Mouse (Mus musculus) kidney, adult 2 months (tissue): Measurements from ENCODE around the gene Slc2a1. TPM values are rescaled to one million over a fixed set of nuclear protein-coding genes. Genes with fewer than 3 reads are reported as not detected.

Source experiments
- DNase-seq: peaks from one replicate; pipeline ENCODE4 v3.0.0; 2021
- H3K27ac ChIP-seq: fragments of 200-500 bp; 2 replicates; pipeline ENCODE4 v1.5.1; 2012; ENCODE audit warnings: low read depth, low read length, control low read depth, inconsistent platforms; ENCODE audit not compliant: insufficient read depth
- H3K27me3 ChIP-seq: fragments of 200-500 bp; replicated peaks from 2 replicates; pipeline ENCODE4 v1.6.1; 2012; ENCODE audit warnings: mild to moderate bottlenecking, moderate library complexity, low read length, inconsistent platforms; ENCODE audit not compliant: control insufficient read depth, insufficient read depth
- H3K36me3 ChIP-seq: fragments of 200-500 bp; 2 replicates; pipeline ENCODE4 v1.6.1; 2012; ENCODE audit warnings: mild to moderate bottlenecking, moderate library complexity, low read length, inconsistent platforms; ENCODE audit not compliant: control insufficient read depth, insufficient read depth
- H3K4me1 ChIP-seq: fragments of 200-500 bp; 2 replicates; pipeline ENCODE4 v1.6.1; 2011; ENCODE audit warnings: low read length; ENCODE audit not compliant: control insufficient read depth, insufficient read depth
- H3K4me3 ChIP-seq: fragments of 200-500 bp; 2 replicates; pipeline ENCODE4 v1.5.1; 2011; ENCODE audit warnings: mild to moderate bottlenecking, low read depth, low read length, control low read depth; ENCODE audit not compliant: insufficient read depth
- CTCF ChIP-seq: fragments of 200-500 bp; conservative IDR thresholded peaks from 2 replicates; pipeline ENCODE4 v1.5.1; 2011; ENCODE audit warnings: low read depth, mild to moderate bottlenecking, control low read depth, low read length, moderate library complexity, mixed read lengths; ENCODE audit not compliant: insufficient read depth, insufficient read length
- POLR2A ChIP-seq: fragments of 200-500 bp; IDR thresholded peaks from one replicate; pipeline ENCODE4 v1.6.1; 2011; ENCODE audit warnings: low read depth, low read length, control low read depth
- WGBS: fragments of 180-500 bp; shearing (Covaris S2); methylation state at CpG from one replicate; pipeline ENCODE4 v1.1.7; 2018; 5-methylcytosine and 5-hydroxymethylcytosine counted together
- polyA plus RNA-seq: library from polyadenylated mRNA; depleted of rRNA; stranded (reverse); fragments of >200 nt; gene quantifications from 2 replicates; pipeline ENCODE4 v1.2.3, GENCODE M21; 2012

The Slc2a1 gene
- polyA plus RNA-seq, 1 experiment = 78.4 TPM

DNA sequence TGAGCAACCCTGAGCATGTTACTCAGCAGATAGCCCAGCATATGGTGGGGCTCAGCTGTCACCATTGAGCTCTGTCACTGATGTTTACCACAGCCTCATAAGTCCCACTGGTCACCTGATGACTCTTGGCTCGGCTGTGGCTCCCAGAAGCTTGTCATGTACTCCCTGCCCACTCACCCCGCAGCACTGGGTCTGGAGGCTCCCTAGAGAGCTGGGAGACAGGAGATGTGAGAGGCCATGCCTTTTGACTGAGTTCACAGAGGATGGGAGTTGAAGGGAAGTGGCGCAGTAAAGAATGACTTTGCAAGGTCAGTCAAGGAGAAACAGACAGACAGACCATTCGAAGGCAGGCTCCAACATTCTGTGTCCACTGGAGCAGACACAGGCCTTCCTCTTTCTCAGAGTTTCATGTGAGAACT, 10.2 kb downstream of the Slc2a1 start:
- DNase-seq = peak; percentile 33
- Histone ChIP-seq H3K27me3 (no peaks in the 10 kb centered on the region), H3K36me3 (no peaks in the 10 kb centered on the region), H3K27ac (peak overlapping the region; percentile 87), H3K4me1 (peaks cover 27% of the 10 kb centered on the region; the same call in 1 of the 2 replicates), H3K4me3 (no peak overlapping the region)
- 31% methylated on average over 4 of the region's 4 CpGs for WGBS
- no peak for TF ChIP-seq POLR2A
- TF ChIP-seq CTCF = no peak

DNA sequence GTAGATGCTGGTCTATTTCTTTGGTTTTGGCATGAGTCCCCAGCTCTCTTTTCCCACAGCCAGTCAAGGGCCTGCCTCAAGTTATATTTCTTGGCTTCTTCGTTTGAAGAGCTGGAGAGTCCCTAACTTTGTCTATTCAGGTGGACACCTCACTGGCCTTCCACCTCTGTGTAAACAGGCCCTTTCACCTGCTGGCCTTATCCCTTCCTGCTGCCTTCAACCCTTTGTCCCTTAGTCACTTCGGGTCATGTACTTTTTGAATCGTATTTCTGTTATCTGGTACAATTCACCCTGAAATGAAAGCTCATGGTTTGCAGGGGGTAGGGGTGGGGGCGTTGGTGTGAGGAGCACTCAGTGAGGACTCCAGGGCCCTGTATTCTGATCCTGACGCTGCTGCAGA, 10.8 kb downstream of the Slc2a1 start:
- Histone ChIP-seq H3K27ac (peak overlapping the region; percentile 87), H3K27me3 (no peaks in the 10 kb centered on the region), H3K36me3 (no peaks in the 10 kb centered on the region), H3K4me1 (peaks cover 27% of the 10 kb centered on the region; the same call in 1 of the 2 replicates), H3K4me3 (no peak overlapping the region)
- DNase-seq = no peak
- 65% methylated on average over 5 of the region's 5 CpGs for WGBS
- TF ChIP-seq CTCF = no peak

DNA sequence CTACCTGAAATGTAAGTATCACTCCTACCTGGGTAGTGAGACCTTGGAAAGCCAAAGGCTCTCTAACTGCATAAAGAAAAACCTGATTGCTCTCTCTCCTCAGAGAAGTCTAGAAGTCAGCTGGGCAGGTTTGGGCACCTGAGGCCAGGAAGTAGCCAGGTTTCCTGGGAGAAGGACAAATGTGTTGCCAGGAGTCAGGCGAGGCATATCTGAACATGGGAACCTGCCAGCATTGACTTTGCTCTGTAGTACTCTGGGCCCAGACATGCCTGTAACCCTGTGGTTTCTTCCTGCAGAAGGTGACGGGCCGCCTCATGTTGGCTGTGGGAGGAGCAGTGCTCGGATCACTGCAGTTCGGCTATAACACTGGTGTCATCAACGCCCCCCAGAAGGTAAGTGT, 11.6 kb downstream of the Slc2a1 start:
- Histone ChIP-seq H3K4me3 (no peak overlapping the region), H3K27me3 (no peaks in the 10 kb centered on the region), H3K27ac (peak overlapping the region; percentile 87), H3K36me3 (no peaks in the 10 kb centered on the region), H3K4me1 (peaks cover 25% of the 10 kb centered on the region; the same call in 1 of the 2 replicates)
- peak; percentile 50 for DNase-seq
- WGBS = 67% methylated on average over 6 of the region's 6 CpGs
- TF ChIP-seq POLR2A = no peak
- TF ChIP-seq CTCF = no peak

DNA sequence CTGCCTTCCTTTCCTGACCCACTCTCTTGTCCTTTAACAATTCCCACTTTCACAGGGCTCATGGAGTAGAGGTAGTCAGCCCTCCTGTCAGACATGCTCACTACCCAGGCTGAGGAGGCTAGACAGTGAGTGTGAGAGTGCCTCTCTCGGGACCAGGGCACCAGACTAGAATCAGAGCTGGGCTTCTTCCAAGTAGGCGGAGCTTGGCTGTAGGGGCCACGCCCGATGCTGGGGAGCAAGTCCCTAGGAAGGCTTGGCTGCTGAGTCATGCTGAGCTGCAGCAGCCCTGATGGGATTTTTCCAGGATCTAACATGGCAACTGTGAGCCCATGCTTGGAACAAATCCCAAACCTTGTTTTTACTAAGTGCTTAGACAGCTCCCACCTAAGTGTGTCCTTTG, 12.7 kb downstream of the Slc2a1 start:
- Histone ChIP-seq H3K27me3 (no peaks in the 10 kb centered on the region), H3K36me3 (no peaks in the 10 kb centered on the region), H3K27ac (peak overlapping the region; percentile 42; the same call in 1 of the 2 replicates), H3K4me3 (no peak overlapping the region), H3K4me1 (0 out of 2 replicates have a peak, but pooled peaks cover 17% of the 10 kb centered on the region)
- WGBS = 28% methylated on average over 4 of the region's 4 CpGs
- no peak for TF ChIP-seq POLR2A
- TF ChIP-seq CTCF = no peak
- DNase-seq = peak; percentile 93

DNA sequence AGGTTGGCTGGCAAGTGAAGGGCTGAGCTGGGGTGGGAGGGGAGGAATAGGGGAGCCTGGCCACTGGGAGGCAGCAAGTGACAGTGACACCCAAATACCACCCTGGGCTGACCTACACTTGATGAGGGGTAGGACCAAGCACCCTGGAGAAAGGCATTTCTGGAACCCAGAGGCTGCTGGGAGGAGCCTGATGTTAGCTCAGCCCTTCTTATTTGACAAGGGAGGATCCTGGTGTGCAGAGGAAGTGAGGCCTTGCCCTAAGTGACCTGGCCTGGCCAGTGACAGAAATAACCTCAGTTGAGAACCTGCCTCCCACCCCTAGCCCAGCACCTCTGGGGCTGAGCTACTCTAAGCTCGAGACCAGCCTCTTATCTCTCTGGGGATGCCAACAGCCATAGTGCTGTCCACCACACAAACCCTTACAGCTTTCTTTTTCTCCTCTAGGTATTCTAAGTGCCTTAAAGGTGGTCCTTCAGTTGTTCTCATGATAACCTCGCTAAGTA, 16.3 kb downstream of the Slc2a1 start:
- Histone ChIP-seq H3K4me3 (no peak overlapping the region), H3K4me1 (0 out of 2 replicates have a peak, but pooled peaks cover 5% of the 10 kb centered on the region), H3K36me3 (no peaks in the 10 kb centered on the region), H3K27me3 (no peaks in the 10 kb centered on the region), H3K27ac (no peak overlapping the region)
- no peak for DNase-seq
- no peak for TF ChIP-seq CTCF
- no peak for TF ChIP-seq POLR2A
- WGBS = 82% methylated on average over 2 of the region's 2 CpGs

DNA sequence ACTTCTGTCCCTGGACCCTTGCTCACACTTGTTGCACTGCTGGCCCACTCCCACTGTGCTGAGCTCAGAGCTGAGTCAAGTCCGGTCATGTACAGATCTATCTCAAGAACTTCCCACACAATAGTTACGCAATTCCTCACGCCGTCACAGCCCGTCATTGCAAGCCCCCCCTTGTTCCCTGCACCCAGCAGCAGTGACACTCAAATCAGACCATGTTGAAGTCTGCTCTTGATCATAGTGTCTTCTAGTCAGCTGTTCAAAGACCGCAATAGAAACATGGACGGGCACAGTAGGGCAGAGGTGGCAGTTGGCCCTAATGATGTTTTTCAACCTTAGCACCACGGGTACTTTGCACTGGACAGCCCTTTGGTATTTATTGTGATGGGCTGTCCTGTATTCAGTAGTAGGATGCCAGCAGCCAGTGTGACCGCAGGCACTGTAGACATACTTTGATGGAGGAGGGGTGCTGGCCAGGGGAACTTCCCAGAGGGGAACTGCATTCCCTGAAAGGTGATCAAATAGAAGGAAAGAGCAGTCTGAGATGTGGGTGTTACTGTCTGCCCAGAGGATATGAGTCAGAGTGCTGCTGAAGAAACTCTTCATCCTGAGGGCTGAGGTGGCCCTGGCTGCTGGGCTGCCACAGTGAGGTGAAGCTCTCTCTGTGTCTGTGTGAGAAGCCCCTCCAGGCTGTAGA, 17.2 kb downstream of the Slc2a1 start:
- no peak for DNase-seq
- Histone ChIP-seq H3K4me3 (no peak overlapping the region), H3K4me1 (0 out of 2 replicates have a peak, but pooled peaks cover 4% of the 10 kb centered on the region), H3K27me3 (no peaks in the 10 kb centered on the region), H3K36me3 (no peaks in the 10 kb centered on the region), H3K27ac (no peak overlapping the region)
- TF ChIP-seq POLR2A (no peak), CTCF (no peak)
- 73% methylated on average over 9 of the region's 9 CpGs for WGBS

DNA sequence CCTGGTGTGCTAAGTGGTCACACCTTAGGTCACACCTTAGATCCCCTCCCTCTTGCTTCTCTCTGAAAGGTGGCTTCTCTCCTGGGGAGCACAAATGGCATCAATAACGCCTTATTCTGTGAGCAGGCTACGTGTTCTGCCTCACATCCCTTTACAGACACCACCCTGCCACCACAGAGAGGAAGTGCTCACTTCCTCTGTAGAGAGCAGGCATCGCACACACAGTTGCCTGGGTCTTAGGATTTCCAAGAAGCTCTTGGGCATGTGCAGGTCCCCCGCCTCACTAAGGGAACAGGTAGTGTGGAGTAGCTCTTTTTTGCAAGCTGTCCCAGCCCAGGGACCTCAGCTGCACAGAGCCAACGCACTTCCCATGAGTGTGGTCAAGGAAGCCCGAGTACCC, 18.7 kb downstream of the Slc2a1 start:
- TF ChIP-seq CTCF (no peak), POLR2A (no peak)

More for the DNA sequence above, 18.7 kb downstream of the Slc2a1 start:
- no peak overlapping the region for H3K27ac ChIP-seq
- DNase-seq = no peak
- WGBS = 68% methylated on average over 6 of the region's 6 CpGs
- H3K27me3 ChIP-seq = no peaks in the 10 kb centered on the region
- H3K4me3 ChIP-seq = no peak overlapping the region
- H3K36me3 ChIP-seq = no peaks in the 10 kb centered on the region
- no peaks in the 10 kb centered on the region for H3K4me1 ChIP-seq
